Mouse (Mus musculus): ENCODE results near the gene Otop2.

GRCm38 (mm10) chr11:115296471-115297210 is 10.3 kb upstream of the Otop2 start:
- TF ChIP-seq CTCF (IDR thresholded peaks at IDR 0.05; ENCODE audit: borderline replicate concordance, insufficient read depth, low read depth, low read length), result no peak
- TF ChIP-seq POLR2A (IDR thresholded peaks at IDR 0.05; ENCODE audit: borderline replicate concordance, insufficient read depth, low read length), result no peak

All from cerebellum, adult 2 months (tissue).